Mouse (Mus musculus): ENCODE data around the gene Mobp.

Gene Mobp

GRCm38 (mm10) chr9:120210865-120211264 lies 61.4 kb downstream of the Mobp start:
- no peak for DNase-seq (ENCODE audit: low spot score)

GRCm38 (mm10) chr9:120212936-120213335 lies 63.4 kb downstream of the Mobp start:
- DNase-seq (ENCODE audit: low spot score): no peak

GRCm38 (mm10) chr9:120214978-120215495 lies 65.5 kb downstream of the Mobp start:
- DNase-seq (ENCODE audit: low spot score): no peak

DNA sequence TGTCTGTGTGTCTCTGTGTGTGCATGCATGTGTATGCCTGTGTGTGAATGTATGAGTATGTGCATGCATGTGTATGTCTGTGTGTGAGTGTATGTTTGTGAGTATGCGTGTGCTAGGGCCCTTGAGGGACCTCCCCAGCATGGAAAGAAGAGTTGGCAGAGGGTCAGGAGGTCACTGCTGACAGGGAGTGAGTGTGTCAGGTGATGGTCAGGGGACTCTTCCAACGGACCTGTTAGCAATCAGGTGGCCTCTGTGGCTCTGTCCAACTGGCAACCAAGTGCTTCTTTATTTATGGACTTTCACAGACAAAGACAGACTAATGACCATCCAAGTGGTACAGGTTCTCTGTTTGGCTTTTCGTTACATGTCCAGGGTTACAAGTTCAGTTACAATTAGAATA lies 69.9 kb downstream of the Mobp start:
- no peak for DNase-seq (ENCODE audit: low spot score)
